Mouse (Mus musculus) c-Kit-positive CD71-positive TER-119-positive erythroid progenitor cells, embryonic 14.5 days (primary cell): Measurements from ENCODE around the gene Erp27.
"Not testable (repeated sequence)": the region's sequence is repeated elsewhere in the genome, so short reads cannot be mapped to it uniquely, and the experiment has no call there.

Experiments
- DNase-seq: peaks from one replicate; pipeline ENCODE4 v3.0.0-alpha.2; 2013; ENCODE audit warnings: low spot score

Erp27 gene

DNA sequence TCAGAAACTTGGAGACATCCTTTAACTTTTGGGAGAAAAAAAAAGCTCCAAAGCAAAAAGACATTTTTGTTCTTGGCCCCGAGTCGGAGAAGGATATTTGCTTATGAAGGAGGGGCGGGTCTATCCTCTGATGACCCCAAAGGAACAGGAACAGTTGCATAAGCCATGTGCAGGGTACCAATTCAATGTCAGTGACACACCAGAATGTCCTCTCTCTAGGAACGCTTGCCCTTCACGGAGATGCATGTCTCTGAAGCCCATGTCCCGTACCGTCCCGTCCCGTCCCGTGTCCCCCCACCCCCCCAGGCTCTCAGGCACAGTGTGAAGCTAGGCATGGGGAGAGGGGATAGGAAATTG lies 15.1 kb downstream of the Erp27 start:
- DNase-seq, result no peak

DNA sequence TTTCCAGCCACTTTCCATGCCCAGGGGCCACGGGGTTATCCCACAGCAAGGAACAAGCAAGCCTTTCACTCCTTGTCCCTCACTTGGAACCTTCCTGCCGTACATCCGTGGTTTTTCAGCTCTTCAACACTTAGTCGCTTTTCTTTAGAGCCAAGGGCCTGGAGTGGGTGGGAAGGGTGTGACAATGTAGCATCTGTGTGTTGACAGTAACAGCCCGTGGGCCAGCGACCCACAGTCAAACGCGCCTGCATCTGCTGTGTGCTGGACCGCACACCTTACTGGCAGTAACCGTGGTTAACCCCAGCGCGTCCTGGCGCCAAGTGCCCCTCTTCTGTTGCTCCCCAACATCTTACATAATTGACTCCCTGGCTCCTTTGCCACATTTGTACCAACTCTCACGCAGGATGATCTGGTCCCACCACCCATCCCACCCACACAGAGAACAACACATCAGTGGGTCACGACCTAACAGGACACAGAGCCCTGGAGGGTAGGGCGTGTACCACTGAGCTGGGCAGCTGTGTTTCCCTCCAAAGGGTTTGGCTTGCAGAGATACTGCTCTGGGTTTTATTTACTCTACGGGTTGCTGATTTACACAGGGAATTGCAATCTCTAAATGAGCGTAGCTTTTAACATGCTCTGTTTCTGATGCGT lies 15.6 kb downstream of the Erp27 start:
- no peak for DNase-seq

DNA sequence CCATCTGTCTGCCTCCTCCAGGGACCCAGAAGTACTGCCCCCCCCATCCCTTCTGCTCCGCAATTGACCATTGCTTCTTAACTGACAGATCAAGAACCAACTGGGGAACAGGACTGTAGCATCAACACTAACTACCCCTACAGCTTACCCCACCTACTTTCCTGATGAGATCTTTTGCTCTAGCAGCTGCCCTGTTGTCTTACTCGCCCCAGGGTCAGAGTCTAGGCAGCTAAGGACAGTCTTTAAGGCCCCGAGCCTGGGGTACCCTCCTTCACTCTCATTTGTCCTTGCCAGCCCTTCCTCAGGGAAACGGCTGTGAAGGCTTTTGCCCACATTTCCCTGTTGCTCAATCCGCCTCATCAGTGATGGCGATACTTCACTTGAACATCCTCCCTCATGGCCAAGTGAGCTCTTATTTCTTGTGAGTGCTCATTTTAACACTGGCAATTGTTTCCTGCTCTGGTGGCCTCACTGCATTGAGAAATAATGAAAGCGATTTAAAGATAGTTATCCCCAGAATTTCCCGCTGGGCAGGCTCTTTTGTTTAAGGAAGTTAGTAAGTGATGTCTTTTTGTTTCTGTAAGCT lies 18.0 kb downstream of the Erp27 start:
- no peak for DNase-seq

DNA sequence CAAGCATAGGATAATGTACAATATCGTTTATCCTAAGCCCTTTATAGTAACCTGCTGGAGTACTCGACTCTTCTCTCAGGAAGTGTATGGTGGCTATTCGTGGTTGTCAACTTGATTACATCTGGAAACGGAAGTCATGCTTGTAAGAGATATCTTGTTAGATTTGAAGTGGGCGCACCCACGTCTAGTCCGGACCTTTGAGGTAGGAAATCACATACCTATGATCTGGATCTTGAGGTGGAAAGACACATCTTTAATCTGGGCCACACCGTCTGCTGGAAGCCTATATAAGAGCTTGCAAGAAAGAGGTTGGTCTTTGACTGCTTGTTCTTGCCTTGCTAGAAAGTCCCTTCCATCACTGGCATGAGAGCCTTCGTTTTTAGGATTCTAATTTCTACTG lies 19.5 kb downstream of the Erp27 start:
- DNase-seq, result no peak

DNA sequence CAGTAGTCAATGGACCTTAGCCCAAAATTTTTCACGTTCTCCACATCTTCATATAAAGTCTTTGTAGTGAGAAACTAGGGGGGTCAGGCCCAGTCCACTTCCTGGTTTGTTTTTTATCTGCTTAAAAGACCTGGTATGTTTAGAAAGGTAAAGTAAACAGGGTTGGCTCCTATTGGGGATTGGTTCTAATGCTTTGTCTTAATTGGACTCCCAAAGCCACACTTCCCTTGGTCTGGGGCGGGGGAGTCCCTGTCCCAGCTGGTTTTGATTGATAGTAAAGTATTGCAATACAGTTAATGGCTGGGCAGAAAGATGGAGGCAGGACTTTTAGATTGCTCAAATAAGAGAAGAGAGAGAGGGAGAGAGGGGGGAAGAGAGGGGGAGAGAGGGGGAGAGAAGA lies 21.0 kb downstream of the Erp27 start:
- no peak for DNase-seq

DNA sequence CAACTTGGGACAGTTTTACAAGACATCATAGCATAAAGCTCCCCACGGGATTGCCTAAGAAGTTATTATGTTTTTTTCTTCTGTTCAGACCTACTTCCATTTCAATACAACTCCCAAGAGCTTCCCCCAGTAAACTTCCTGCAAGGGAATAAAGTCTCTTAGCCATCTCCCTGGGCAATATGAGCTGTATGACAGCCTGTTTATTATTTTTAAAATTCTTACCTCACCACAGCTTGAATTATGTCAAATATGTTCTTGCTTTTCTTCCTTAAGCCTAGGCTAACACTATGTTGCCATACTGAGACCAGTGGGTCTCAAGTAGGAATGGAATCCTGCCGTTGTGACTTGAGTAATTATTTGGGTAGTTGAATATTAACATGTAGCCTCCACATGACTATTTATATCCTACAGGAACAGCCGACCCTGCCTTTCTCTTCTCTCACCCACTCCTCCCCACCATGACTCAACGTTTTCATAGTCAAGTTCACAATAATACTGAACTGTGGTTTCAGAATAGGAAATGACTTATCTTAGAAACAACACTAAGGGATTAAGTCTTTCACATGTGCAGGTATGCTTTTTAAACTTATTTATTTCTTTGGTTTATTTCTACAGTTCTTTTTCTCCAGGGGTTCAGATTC lies 21.5 kb downstream of the Erp27 start:
- no peak for DNase-seq

DNA sequence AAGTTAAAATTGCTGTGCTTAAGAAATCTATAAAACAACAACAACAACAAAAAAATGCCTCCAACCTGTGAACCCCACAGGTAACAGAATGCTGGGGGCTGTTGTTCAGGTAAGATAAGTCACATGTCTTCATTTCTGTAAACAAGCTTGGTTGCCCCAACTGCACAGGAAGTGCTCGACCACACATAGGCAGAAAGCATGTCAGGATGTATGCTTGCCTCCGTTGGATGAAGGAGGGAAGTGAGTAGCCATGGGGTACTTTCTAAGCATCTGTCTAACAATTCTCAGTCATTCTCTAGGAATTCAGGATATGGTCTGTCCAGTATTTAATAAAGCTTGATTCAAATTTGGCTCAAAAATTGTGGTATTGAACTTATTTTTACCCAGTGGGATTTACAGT lies 23.0 kb downstream of the Erp27 start:
- no peak for DNase-seq

DNA sequence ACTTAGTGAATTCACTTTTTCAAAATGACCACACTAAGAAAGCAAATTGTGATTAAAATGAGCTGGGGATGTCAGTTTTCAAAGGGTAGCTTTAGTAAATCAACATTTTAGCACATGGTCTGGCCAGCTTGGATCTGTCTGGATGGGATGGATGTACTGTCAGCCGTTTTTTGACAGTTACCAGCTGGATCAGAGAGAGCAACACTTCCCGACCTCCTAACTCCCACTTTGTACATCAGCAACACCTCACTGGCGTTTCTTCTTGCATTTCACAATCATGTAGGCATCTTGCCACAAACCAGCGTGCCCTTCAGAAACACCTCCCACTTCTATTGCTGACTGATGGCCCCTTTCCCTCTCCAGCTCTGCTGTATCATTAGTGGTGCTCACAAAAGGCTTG lies 23.8 kb downstream of the Erp27 start:
- DNase-seq, result no peak

DNA sequence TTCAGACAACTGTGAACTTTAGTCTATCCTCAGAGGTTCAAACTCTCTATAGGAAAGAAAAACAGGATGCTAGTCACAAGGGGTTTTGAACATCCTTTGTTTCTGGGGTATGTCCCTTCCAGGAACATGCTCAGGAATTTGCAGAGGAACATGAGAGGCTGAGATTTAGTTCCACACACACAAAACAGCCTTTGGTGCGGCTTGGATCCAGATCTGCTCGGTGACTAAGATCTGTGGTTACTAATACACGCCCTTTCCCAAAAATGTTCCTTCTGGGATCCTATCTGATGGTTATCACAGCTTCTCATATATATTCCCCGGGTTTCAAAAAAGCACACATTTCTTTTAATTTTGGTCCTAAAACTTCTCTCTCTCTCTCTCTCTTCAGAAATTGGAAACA lies 24.2 kb downstream of the Erp27 start:
- DNase-seq, result no peak

DNA sequence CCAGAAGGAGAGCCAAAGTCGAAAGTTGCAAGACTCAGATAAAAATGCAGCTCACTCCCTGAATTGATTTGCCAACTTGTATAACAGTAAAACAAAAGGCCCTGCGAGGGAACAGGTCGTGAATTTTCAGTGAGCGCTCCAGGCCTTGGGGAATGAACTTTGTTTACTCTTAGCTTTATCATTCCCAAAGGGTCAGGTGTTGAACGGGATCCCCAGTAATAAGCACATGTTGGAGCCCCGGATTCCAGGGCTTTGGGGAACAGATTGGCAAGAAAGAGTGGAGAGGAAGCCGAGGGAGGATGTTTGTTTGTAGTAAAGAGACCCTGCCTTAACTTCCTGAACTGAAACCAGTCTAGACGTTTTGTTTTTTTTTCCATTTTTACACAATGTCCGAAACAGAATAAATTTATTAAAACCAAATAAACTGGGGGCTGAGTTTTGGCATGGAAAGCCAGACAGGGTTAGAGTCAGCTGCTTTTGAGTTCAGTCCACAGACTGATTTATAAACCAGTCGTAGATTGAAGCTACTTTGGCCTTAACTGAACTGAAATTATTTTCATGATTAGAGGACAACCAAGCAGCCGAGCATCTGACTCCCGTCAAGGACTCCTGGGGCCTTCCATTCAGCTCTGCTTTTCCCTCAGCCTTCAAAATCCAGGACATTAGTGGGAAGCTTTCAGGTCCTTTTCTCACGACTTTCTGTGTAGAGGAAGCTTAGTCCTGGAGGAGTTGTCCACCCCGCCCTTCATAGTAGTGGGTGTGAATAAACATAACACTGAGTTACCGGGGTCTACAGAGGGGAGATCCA lies 27.2 kb downstream of the Erp27 start:
- no peak for DNase-seq

DNA sequence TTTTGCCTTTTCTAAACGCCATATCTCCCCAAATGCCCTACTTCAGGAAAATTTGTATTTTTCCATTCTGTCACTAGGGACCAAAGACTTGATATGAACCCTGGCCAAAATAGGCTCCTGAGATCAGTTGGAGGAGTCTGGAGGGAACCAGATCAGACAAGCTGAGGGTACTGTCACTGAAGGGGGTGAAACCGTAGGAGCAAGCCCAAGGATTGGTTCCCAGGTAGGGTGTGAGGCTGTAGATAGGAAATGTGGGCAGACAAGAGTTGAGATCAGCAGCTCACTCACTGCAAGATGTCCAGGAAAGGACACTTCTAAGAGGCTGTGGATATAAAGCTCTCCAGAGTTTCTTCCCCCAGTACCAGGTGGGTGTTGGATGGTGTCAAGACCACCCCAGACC lies 30.0 kb downstream of the Erp27 start:
- DNase-seq, result no peak

DNA sequence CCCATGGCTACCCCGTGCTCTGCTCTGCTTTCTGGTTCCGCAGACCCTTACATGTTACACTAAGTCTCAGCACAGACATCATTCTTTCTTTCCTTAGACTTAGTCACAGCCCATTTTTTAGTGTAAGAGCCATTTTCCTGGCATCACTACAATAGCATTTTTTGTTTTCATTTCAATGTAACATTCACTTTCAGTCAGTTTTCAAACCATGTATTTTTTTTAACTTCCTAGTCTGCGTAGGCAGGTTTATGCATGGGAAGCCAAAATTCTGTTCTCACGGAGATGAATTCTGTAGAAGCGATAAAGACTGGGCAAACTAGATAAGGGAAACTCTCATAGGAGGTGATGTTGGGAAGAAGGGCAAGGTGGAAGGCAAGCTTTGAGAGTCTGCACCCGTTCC lies 32.4 kb downstream of the Erp27 start:
- no peak for DNase-seq

DNA sequence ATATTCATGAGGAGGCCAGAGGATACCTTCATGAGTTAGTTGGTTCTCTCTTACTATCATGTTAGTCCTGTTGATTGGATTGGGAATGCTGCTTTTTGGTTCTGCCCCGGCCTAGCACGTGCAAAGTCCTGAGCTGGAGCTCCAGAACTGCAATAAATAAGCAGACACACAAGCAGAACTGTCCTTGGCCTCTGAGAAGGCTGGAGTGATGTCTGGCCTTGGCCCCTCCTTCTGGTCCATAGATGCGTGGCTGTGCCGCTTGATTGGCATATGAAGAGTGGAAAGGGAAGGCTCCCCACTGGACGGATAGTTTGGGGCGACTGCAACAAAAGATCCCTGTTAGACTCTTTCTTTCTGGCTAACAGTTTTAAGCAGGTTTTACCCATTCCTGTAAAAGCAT lies 32.9 kb downstream of the Erp27 start:
- DNase-seq, result no peak

DNA sequence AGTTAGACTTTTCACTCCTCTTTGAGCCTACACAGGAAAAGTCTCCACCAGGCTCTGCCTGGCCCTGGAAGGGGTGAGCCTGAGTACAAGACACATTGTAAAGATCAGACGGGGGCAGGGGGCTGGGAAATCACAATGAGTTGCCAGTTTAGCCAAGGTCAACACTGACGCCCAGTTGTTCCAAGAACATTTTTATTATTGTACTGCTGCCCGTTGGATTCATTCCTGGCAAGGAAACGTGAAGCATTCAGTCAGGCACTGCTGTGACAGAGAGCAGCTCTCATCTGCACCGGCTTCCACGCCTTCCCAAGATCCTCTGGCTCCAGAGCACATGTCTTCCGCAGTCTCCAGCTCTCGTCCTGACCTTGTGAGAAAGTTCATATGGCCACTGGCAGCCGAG lies 34.1 kb downstream of the Erp27 start:
- no peak for DNase-seq

DNA sequence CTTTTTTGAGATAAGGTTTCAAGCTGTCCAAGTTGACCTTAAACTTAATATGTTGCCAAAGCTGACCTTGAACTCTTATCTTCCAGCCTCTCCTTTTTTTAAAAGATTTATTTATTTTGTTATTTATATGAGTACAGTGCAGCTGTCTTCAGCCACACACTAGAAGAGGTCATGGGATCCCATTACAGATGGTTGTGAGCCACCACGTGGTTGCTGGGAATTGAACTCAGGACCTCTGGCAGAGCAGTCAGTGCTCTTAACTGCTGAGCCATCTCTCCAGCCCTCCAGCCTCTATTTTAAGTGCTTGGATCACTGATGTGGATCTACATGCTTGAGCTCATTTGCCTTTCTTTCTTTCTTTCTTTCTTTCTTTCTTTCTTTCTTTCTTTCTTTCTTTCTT lies 37.2 kb downstream of the Erp27 start:
- DNase-seq, result not testable (repeated sequence)

DNA sequence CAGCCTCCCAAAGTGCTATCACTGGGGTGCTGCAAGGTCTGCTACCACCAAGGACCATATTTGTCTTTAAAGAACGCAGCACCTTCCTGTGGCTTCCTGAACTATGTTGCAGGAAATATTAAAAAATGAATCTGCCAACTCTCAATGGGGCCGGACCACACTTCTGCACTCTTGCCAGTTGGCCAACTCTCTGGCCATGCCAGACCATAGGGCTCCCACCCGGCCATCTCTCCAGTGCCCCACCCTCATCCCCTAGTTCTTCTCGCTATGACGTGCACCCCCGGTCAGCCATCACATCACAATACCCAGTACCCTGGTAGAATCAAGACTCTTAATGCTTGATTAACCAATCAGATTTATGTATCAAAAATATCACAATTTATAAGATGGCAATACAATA lies 38.0 kb downstream of the Erp27 start:
- no peak for DNase-seq

DNA sequence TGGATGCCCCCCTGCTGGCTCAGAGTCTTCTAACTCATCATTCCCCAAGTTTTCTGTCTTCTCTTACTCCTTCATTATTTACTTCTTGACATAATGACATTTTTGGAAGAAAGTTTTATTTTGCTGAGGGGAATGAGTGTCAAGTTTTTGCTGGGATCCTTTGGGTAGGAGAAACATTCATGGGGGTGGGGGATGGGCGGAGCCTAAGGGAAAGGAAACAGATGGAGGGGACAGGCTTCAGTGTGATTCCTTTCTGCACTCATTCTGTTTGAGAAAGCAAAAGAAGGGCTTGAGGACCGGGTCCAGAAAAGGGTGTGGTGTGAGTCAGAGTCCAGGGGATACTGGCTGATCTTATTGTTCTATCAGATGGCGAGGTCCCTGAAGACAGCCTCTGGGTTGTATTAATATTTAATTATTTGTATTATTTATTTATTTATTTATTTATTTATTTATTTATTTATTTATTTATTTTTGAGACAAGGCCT lies 38.5 kb downstream of the Erp27 start:
- no peak for DNase-seq

DNA sequence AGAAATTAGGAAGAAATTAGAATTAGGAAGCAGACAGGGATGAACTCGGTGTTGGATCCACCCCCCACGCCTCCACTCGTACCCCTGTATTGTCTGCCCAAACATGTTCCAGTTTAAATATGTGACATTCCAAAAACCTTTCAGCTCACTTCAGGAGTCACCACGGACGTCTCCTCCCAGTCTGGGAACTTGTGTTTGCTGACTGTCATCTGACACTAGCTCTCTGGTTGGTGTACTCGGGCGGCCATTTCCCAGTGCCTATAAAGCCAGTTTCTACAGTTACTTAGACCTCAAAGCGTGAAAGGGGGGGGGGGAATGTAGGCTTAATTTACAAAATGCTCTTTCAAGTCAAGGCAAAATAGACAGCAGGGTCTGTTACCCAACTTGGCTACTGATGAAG lies 40.3 kb downstream of the Erp27 start:
- DNase-seq, result no peak

DNA sequence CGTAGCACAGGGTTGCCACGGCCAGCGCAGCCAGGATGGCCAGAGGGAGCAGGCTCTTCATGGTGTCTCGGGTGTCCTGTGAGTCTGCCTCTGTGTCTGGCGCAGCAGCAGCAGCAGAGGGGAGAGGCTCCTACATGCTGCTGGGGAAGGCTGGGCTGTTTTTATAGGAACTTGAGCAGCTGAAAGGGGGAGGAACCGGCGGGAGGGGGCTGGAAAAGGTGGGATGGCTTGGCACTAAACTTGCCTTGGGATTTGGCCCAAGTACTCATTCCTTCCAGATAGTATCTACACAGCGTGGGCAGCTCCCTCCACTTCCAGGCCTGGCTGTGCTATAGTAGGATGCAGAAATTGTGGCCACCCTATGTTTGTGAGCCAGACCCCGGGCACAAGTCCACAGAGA lies 46.3 kb downstream of the Erp27 start, which contains the start of gene Mgp:
Mgp (minus strand) TSS at position 154 of the 400 bp plus-strand sequence.
- DNase-seq, result no peak

DNA sequence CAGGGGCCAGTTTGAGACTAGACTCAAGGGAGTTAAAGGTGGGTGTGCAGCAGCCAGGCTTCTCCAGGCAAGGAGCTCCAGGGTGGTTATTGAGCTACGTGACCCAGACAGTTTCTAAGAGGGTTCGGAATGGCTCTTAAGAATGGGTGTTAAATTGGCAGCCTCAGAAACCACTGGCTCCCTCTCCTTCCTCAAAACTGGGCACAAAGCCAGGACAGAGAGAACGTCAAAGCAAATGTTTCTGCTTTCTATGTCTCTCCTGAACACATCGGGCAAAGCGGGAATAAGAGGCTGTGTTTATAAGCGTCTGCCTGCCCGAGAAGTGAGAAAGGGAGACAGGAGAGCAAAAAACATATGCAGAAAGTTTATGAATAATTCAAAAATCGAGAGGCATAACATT lies 47.4 kb downstream of the Erp27 start:
- no peak for DNase-seq

DNA sequence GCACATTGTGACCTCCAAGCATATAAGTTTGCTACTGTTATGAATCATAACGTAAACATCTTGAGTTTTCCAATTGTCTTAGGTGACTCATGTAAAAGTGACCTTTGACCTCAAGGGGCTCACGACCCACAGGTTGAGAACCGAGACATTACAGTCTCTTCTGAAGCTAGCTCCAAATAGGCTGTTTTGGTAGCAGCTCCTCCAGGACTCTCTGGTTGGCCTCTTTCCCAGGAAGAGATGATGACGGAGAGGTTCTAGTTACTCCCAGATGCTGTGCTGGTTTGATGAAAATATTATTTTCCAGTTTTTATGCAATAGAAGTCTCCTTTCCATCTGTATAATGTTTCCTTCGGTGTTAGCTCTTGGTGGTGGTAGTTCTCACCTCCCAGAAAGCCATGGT lies 53.1 kb downstream of the Erp27 start:
- DNase-seq, result no peak

DNA sequence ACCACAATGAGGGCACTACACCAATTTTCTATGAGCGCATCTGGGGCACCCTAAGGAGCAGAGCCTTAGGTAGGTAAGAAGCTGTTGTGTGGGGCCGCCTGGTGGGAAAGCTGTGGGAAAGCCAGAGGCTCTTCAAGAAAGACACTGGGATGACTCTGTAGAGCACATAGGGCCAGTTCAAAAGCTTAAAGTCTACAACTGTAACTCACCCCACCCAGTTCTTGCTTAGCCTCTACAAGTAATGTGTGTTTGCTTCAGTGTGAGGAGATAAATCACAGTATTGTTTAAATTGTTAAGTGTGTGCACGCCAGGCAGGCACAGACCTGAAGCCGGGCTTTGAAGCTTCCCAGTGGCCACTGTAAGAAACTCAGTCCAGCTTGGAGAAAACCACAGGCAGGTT lies 55.8 kb downstream of the Erp27 start:
- DNase-seq, result no peak

DNA sequence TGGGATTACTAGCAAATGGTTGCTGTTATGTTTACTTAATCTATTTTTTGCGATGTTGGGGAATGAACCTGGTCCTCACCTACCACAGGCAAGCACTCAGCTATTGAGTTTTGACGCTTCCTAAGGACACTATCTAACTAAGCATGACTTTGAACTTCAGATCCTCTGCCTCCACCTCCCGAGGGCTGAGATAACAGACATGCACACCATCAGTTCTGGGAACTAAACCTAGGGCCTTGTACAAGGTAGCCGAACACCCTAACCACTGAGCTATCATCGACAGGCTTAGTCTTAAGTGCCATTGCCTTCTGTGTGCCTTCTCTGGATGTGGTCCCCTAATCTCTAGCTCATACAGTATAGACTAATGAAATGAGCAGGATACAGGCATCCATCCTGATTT lies 56.6 kb downstream of the Erp27 start:
- no peak for DNase-seq
